Mouse (Mus musculus): ENCODE data around the gene Gm16451. TPM values are rescaled to one million over a fixed set of nuclear protein-coding genes. Genes with fewer than 3 reads are reported as not detected.

Gene Gm16451
- not detected in 2 replicates for polyA plus RNA-seq (2012; ENCODE audit: low replicate concordance)

GRCm38 (mm10) chr7:22118145-22118544 is at the start of gene Gm16451:
TSS of gene Gm16451 (minus strand) at chr7:22118245.

GRCm38 (mm10) chr7:22163935-22164334 is 45.9 kb upstream of the Gm16451 start, which contains the start of gene Vmn1r142:
TSS of gene Vmn1r142 (minus strand) at chr7:22164035.

GRCm38 (mm10) chr7:22134641-22135040 is 16.6 kb upstream of the Gm16451 start, which contains the start of gene Gm10666:
TSS of gene Gm10666 (minus strand) at chr7:22134741.

GRCm38 (mm10) chr7:22068757-22069156 is 49.3 kb downstream of the Gm16451 start, which contains the start of gene Vmn1r139:
TSS of gene Vmn1r139 (plus strand) at chr7:22069057.

Other genes with a start within 250 kb of the Gm16451 start
- not detected in 2 replicates for gene Gm5891, start 197.0 kb downstream of the Gm16451 start, polyA plus RNA-seq (2012; ENCODE audit: low replicate concordance)
- not detected in 2 replicates for gene Vmn1r137, start 123.7 kb downstream of the Gm16451 start, polyA plus RNA-seq (2012; ENCODE audit: low replicate concordance)
- not detected in 2 replicates for gene Vmn1r138, start 89.3 kb downstream of the Gm16451 start, polyA plus RNA-seq (2012; ENCODE audit: low replicate concordance)
- gene Gm6176, start 61.9 kb downstream of the Gm16451 start, polyA plus RNA-seq (2012; ENCODE audit: low replicate concordance): not detected in 2 replicates
- not detected in 2 replicates for gene Vmn1r139, start 49.2 kb downstream of the Gm16451 start, polyA plus RNA-seq (2012; ENCODE audit: low replicate concordance)
- gene Gm10666, start 16.5 kb upstream of the Gm16451 start, polyA plus RNA-seq (2012; ENCODE audit: low replicate concordance): not detected in 2 replicates
- gene Vmn1r142, start 45.8 kb upstream of the Gm16451 start, polyA plus RNA-seq (2012; ENCODE audit: low replicate concordance): not detected in 2 replicates
- gene Vmn1r143, start 71.1 kb upstream of the Gm16451 start, polyA plus RNA-seq (2012; ENCODE audit: low replicate concordance): not detected in 2 replicates
- not detected in 2 replicates for gene Gm8653, start 83.0 kb upstream of the Gm16451 start, polyA plus RNA-seq (2012; ENCODE audit: low replicate concordance)
- gene Gm8453, start 111.2 kb upstream of the Gm16451 start, polyA plus RNA-seq (2012; ENCODE audit: low replicate concordance): not detected in 2 replicates
- not detected in 2 replicates for gene Gm4187, start 211.5 kb upstream of the Gm16451 start, polyA plus RNA-seq (2012; ENCODE audit: low replicate concordance)

All from hematopoietic multipotent progenitor cell, adult 10-12 weeks (in vitro differentiated cells).